Comparison of ENCODE assay signal across 14 mouse cellular contexts in the genomic region with DNA sequence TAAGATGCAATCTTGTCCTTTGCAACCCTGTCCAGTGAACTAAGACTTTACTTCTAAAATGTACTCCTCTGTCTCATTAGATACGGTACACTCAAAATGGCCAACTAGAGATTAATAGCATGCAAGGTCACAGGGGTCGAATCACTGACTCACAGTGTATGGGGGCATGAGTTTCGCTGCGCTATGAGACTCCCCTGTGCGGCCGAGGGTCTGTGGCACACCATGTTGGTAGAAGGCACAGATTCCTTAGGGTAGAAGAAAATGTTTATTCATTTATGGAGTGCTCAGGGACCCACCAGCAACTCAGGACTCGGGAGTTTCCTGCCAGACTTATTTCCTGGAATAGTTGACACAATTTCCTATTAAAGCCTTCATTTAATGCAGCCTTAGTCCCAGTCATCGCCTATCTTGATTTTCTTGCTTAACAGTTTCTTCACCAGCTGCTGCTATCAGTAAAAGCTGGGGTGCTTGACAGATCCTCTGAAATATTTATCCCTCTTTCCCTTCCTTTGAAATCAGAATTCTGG. TPM values are rescaled to one million over a fixed set of nuclear protein-coding genes. Genes with fewer than 3 reads are reported as not detected.
DNase-seq lines count a peak whose midpoint lies in the region; ATAC-seq and TF ChIP-seq lines count a peak whose summit lies in the region.
"Had no signal": no experiment of that assay in that cellular context is flagged by ENCODE, and none has a peak within 500 bp of the region (broad histone marks: within the 10 kb centered on the region; RNA-seq: fewer than 3 reads in every experiment).

No protein-coding gene starts in this region.

- no peak overlapping the region for H3K4me3 ChIP-seq in heart, embryonic 15.5 days
- H3K4me3 ChIP-seq in lung, embryonic 14.5 days (ENCODE audit: low read depth, low read length), result no peak overlapping the region
- no peak overlapping the region for H3K4me3 ChIP-seq in limb, embryonic 13.5 days
- H3K4me3 ChIP-seq: embryonic facial prominence, embryonic 15.5 days; forebrain, embryonic 15.5 days; left cerebral cortex, adult 2 months had no signal

- H3K9ac ChIP-seq in heart, embryonic 15.5 days, result no peak overlapping the region
- no peak overlapping the region for H3K9ac ChIP-seq in lung, embryonic 14.5 days
- no peak overlapping the region for H3K9ac ChIP-seq in limb, embryonic 13.5 days
- H3K9ac ChIP-seq: embryonic facial prominence, embryonic 15.5 days; forebrain, embryonic 15.5 days had no signal

- H3K27me3 ChIP-seq in heart, embryonic 15.5 days, result no peaks in the 10 kb centered on the region
- H3K27me3 ChIP-seq in lung, embryonic 14.5 days (ENCODE audit: insufficient read depth, low read length), result no peaks in the 10 kb centered on the region
- H3K27me3 ChIP-seq in limb, embryonic 13.5 days, result no peaks in the 10 kb centered on the region
- H3K27me3 ChIP-seq: forebrain, embryonic 15.5 days had no signal

- ATAC-seq in heart, embryonic 15.5 days (replicated peaks; ENCODE audit: insufficient number of reproducible peaks, insufficient read depth, low FRiP score, low read depth), result no peak; the same call in 1 of the 2 replicates
- ATAC-seq in lung, embryonic 14.5 days (ENCODE audit: insufficient read depth), result peak; percentile 47; the same call in 1 of the 2 replicates
- ATAC-seq in limb, embryonic 13.5 days (ENCODE audit: low FRiP score, low read depth), result 0 out of 2 replicates have a peak, but pooled peaks have one; percentile 37

- peaks cover 12% of the 10 kb centered on the region for H3K4me1 ChIP-seq in heart, embryonic 15.5 days (replicated peaks)
- no peaks in the 10 kb centered on the region; the same call in 1 of the 2 replicates for H3K4me1 ChIP-seq in lung, embryonic 14.5 days (ENCODE audit: insufficient read depth)
- H3K4me1 ChIP-seq in limb, embryonic 13.5 days, result peaks cover 36% of the 10 kb centered on the region

- no peak for TF ChIP-seq CTCF in lung, embryonic 14.5 days (IDR thresholded peaks at IDR 0.05; ENCODE audit: low read depth)

- peak overlapping the region; percentile 72 for H3K27ac ChIP-seq in heart, embryonic 15.5 days
- H3K27ac ChIP-seq in lung, embryonic 14.5 days (ENCODE audit: low read depth), result peak overlapping the region; percentile 30; the same call in 1 of the 2 replicates
- no peak overlapping the region for H3K27ac ChIP-seq in limb, embryonic 13.5 days
- H3K27ac ChIP-seq: embryonic facial prominence, embryonic 15.5 days; forebrain, embryonic 15.5 days; left cerebral cortex, adult 2 months had no signal

- intact Hi-C loops in heart, postnatal 36 days (cut with DNase I), result no loop called here

- H3K4me2 ChIP-seq in heart, embryonic 15.5 days, result peak overlapping the region; percentile 38
- H3K4me2 ChIP-seq in lung, embryonic 14.5 days, result peak overlapping the region; percentile 37
- H3K4me2 ChIP-seq in limb, embryonic 13.5 days (replicated peaks), result no peak overlapping the region
- H3K4me2 ChIP-seq: forebrain, embryonic 15.5 days; liver, embryonic 11.5 days had no signal

- H3K9me3 ChIP-seq in heart, embryonic 15.5 days (replicated peaks), result no peaks in the 10 kb centered on the region
- no peaks in the 10 kb centered on the region for H3K9me3 ChIP-seq in lung, embryonic 14.5 days (ENCODE audit: low read depth, low read length)
- no peaks in the 10 kb centered on the region for H3K9me3 ChIP-seq in limb, embryonic 13.5 days
- H3K9me3 ChIP-seq: embryonic facial prominence, embryonic 15.5 days; forebrain, embryonic 15.5 days had no signal

- no peaks in the 10 kb centered on the region for H3K36me3 ChIP-seq in heart, embryonic 15.5 days
- H3K36me3 ChIP-seq in lung, embryonic 14.5 days (ENCODE audit: insufficient read depth), result no peaks in the 10 kb centered on the region
- peaks cover 5% of the 10 kb centered on the region; the same call in 1 of the 2 replicates for H3K36me3 ChIP-seq in limb, embryonic 13.5 days
- H3K36me3 ChIP-seq: embryonic facial prominence, embryonic 15.5 days; forebrain, embryonic 15.5 days had no signal

- 50% methylated on average over 8 of the region's 8 CpGs for WGBS in heart, embryonic 15.5 days
- 45% methylated on average over 8 of the region's 8 CpGs for WGBS in lung, embryonic 14.5 days
- 49% methylated on average over 8 of the region's 8 CpGs for WGBS in limb, embryonic 13.5 days

- DNase-seq in embryo, embryonic 10 days (ENCODE audit: low spot score), result peak; percentile 41
- DNase-seq in embryo, embryonic 11 days, result no peak
- no peak for DNase-seq in heart, postnatal 36 days
- peak; percentile 19 for DNase-seq in lung, embryonic 14.5 days
- DNase-seq in lung, postnatal 36 days, result no peak
- no peak for DNase-seq in MN1 (ENCODE audit: low spot score)
- DNase-seq: cerebellum, adult 9-11 months; gastrocnemius, postnatal 25 days had no signal

RNA-seq across cellular contexts. Expression of a gene that starts 14.0 kb away (rescaled TPM):
- 9.3 and 10.0 TPM in 2 replicates for polyA plus RNA-seq in heart, embryonic 15.5 days (2015; fragmentation: Nextera tagmentation; extraction: Ambion mirVana)
- 10 to 100 TPM; 31.6 to 35.8 TPM for total RNA-seq in heart, postnatal 36 days (2021)
- 17.1 and 17.3 TPM in 2 replicates for polyA plus RNA-seq in lung, embryonic 14.5 days (2014; fragmentation: Nextera tagmentation; extraction: Ambion mirVana)
- 15.1 and 16.5 TPM in 2 replicates for polyA plus RNA-seq in limb, embryonic 13.5 days (2015; fragmentation: Nextera tagmentation; extraction: Ambion mirVana)

RNA-seq across cellular contexts. Expression of a gene that starts 14.2 kb away (rescaled TPM):
- 25.8 and 26.1 TPM in 2 replicates for polyA plus RNA-seq in heart, embryonic 15.5 days (2015; fragmentation: Nextera tagmentation; extraction: Ambion mirVana)
- total RNA-seq in heart, postnatal 36 days (2021), result 10 to 100 TPM; 43.3 to 51.3 TPM
- 22.6 and 22.9 TPM in 2 replicates for polyA plus RNA-seq in lung, embryonic 14.5 days (2014; fragmentation: Nextera tagmentation; extraction: Ambion mirVana)
- polyA plus RNA-seq in limb, embryonic 13.5 days (2015; fragmentation: Nextera tagmentation; extraction: Ambion mirVana), result 21.2 and 22.9 TPM in 2 replicates

Comparison
In these comparisons a context has a peak if more than half of its experiments do, and no peak if none do; other contexts are left out.
1. DNase-seq: peak in embryo, embryonic 10 days (single experiment) and lung, embryonic 14.5 days (single experiment); none in embryo, embryonic 11 days (single experiment), heart, postnatal 36 days (0 of 2), lung, postnatal 36 days (single experiment) and MN1 (single experiment).